Mouse (Mus musculus): Measurements from ENCODE around the gene Faf1.

GRCm38 (mm10) chr4:109661183-109661582 lies 15.2 kb upstream of the Faf1 start:
- no peak for TF ChIP-seq GATA1 (IDR thresholded peaks at IDR 0.05; ENCODE audit: borderline replicate concordance, low read length)
- no peak for TF ChIP-seq FLI1 (IDR thresholded peaks at IDR 0.05; ENCODE audit: low read length)

Measured in megakaryocyte, embryonic 14.5 days (primary cell).